10 mouse cellular contexts compared by ENCODE assay signal in the genomic region with DNA sequence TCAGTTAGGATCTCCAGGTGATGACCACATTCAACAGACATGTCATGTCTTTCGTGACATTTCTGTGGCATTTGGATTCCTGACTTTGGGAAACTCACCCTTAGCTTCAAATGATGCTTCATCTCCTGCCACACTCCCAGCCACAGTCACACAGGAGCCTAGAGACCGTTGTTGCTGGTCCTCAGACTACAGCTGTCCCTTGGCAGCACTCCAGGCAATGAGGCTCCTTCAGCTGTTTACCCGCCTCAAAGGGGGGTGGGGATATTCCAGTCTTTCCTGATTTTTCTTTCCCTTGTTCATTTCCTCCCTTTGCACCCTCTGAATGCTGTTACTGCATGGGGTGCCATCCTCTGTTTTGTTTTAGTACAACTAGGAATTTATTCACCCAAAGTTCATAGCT.
DNase-seq lines count a peak whose midpoint lies in the region; ATAC-seq and TF ChIP-seq lines count a peak whose summit lies in the region.
"Had no signal": no experiment of that assay in that cellular context is flagged by ENCODE, and none has a peak within 500 bp of the region (broad histone marks: within the 10 kb centered on the region; RNA-seq: fewer than 3 reads in every experiment).

No protein-coding gene starts in this region.

- peaks cover 26% of the 10 kb centered on the region; the same call in 1 of the 2 replicates for H3K4me1 ChIP-seq in intestine, embryonic 15.5 days (replicated peaks)
- H3K4me1 ChIP-seq in midbrain, embryonic 14.5 days (ENCODE audit: control insufficient read depth, insufficient read depth, low read length) = peaks cover 20% of the 10 kb centered on the region

- TF ChIP-seq POLR2A in brain, embryonic 14.5 days (IDR thresholded peaks at IDR 0.05; ENCODE audit: borderline replicate concordance, extremely low read depth, insufficient read depth, insufficient read length, poor library complexity, severe bottlenecking) = no peak

- H3K9ac ChIP-seq in intestine, embryonic 15.5 days = no peak overlapping the region
- H3K9ac ChIP-seq in midbrain, embryonic 14.5 days (replicated peaks; ENCODE audit: low read length) = no peak overlapping the region
- H3K9ac ChIP-seq: liver, embryonic 13.5 days had no signal

- peak overlapping the region; percentile 27; the same call in 1 of the 2 replicates for H3K27ac ChIP-seq in intestine, embryonic 15.5 days
- no peak overlapping the region for H3K27ac ChIP-seq in midbrain, embryonic 14.5 days (replicated peaks; ENCODE audit: low read depth, low read length)
- H3K27ac ChIP-seq: liver, embryonic 13.5 days had no signal

- H3K4me3 ChIP-seq in intestine, embryonic 15.5 days (replicated peaks) = no peak overlapping the region
- H3K4me3 ChIP-seq in midbrain, embryonic 14.5 days (replicated peaks; ENCODE audit: low read depth, low read length) = no peak overlapping the region
- H3K4me3 ChIP-seq: liver, embryonic 13.5 days had no signal

- no peaks in the 10 kb centered on the region for H3K27me3 ChIP-seq in intestine, embryonic 15.5 days (replicated peaks)
- no peaks in the 10 kb centered on the region for H3K27me3 ChIP-seq in midbrain, embryonic 14.5 days (ENCODE audit: control insufficient read depth, insufficient read depth, low read length)
- H3K27me3 ChIP-seq: liver, embryonic 13.5 days had no signal

- WGBS in intestine, embryonic 15.5 days = 21% methylated on average over 3 of the region's 3 CpGs
- WGBS in midbrain, embryonic 14.5 days = 50% methylated on average over 3 of the region's 3 CpGs

- no peaks in the 10 kb centered on the region for H3K9me3 ChIP-seq in intestine, embryonic 15.5 days
- no peaks in the 10 kb centered on the region for H3K9me3 ChIP-seq in midbrain, embryonic 14.5 days (ENCODE audit: control insufficient read depth, low read length)
- H3K9me3 ChIP-seq: G1E; liver, embryonic 13.5 days had no signal

- no peak for ATAC-seq in intestine, embryonic 15.5 days
- no peak for ATAC-seq in midbrain, embryonic 14.5 days (ENCODE audit: low FRiP score, low TSS enrichment)

- intact Hi-C loops in gastrocnemius, postnatal 14 days (cut with DNase I; ENCODE audit: low total_unique reads) = loop anchor here (5.0 kb wide), 1 partner anchor 61 kb away; no protein-coding TSS in a partner anchor

- TF ChIP-seq CTCF in brain, embryonic 14.5 days (IDR thresholded peaks at IDR 0.05; ENCODE audit: borderline replicate concordance, extremely low read depth, insufficient read depth, insufficient read length) = no peak

- peak; percentile 50 for DNase-seq in layer of hippocampus, adult 11-12 months (ENCODE audit: low spot score)
- DNase-seq in layer of hippocampus, postnatal 14 days (ENCODE audit: low spot score in 2 of 2) = no peak
- DNase-seq in brain, embryonic 14.5 days (ENCODE audit: low read depth) = peak; percentile 88
- DNase-seq in gastrocnemius, postnatal 14 days = peak; percentile 85
- peak; percentile 75 for DNase-seq in midbrain, embryonic 14.5 days
- no peak for DNase-seq in spleen, postnatal 10 days (ENCODE audit: low spot score in 2 of 2)
- no peak for DNase-seq in right cerebral cortex, adult 2 months (ENCODE audit: low spot score in 2 of 2)
- DNase-seq: liver, embryonic 13.5 days had no signal

- no peaks in the 10 kb centered on the region for H3K36me3 ChIP-seq in intestine, embryonic 15.5 days
- H3K36me3 ChIP-seq in midbrain, embryonic 14.5 days (ENCODE audit: control insufficient read depth, insufficient read depth, low read length) = no peaks in the 10 kb centered on the region
- H3K36me3 ChIP-seq: G1E; liver, embryonic 13.5 days had no signal

- no peak overlapping the region for H3K4me2 ChIP-seq in intestine, embryonic 15.5 days (replicated peaks)
- H3K4me2 ChIP-seq in midbrain, embryonic 14.5 days (ENCODE audit: low read length) = no peak overlapping the region
- H3K4me2 ChIP-seq: liver, embryonic 13.5 days had no signal

Comparison
In these comparisons a context has a peak if more than half of its experiments do, and no peak if none do; other contexts are left out.
1. DNase-seq: peak in layer of hippocampus, adult 11-12 months (single experiment), brain, embryonic 14.5 days (single experiment), gastrocnemius, postnatal 14 days (single experiment) and midbrain, embryonic 14.5 days (single experiment); none in layer of hippocampus, postnatal 14 days (0 of 2), spleen, postnatal 10 days (0 of 2) and right cerebral cortex, adult 2 months (0 of 2).